Mouse (Mus musculus): ENCODE measurements around the gene 4930572O03Rik.
"Not testable (repeated sequence)": the region's sequence is repeated elsewhere in the genome, so short reads cannot be mapped to it uniquely, and the experiment has no call there.

DNA sequence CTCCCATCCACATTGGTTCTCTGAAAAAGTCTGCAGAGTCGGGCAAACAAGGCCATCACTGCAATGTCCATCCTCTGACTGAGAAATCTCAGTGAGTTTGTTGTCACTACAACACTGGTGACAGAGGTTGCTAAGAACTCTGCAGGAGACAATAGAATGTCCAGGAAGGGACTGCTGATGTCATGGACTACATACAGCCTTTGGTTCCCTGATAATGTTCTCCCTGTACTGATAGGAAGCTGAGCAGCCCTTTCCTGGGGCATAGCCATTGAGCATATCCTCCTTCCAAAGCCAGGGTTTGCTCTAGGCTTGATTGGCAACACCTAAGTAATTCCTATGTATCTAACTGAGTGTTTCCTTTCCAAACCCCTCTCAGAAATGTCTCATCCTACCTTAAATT, at the start of gene 4930572O03Rik:
- not testable (repeated sequence) for TF ChIP-seq POLR2A (IDR thresholded peaks at IDR 0.05; ENCODE audit: control insufficient read depth in 1 of 2, insufficient read depth in 1 of 2, low read depth in 1 of 2, low read length in 2 of 2, poor library complexity in 1 of 2); RAD21 (IDR thresholded peaks at IDR 0.05; ENCODE audit: low read depth, low read length); TCF12 (IDR thresholded peaks at IDR 0.05; ENCODE audit: low read depth, low read length); RCOR1 (IDR thresholded peaks at IDR 0.05; ENCODE audit: low read depth, low read length); CTCF (IDR thresholded peaks at IDR 0.05 in 2 of 3, conservative IDR thresholded peaks at IDR 0.05 in 1 of 3; ENCODE audit: control insufficient read depth in 1 of 3, insufficient read depth in 1 of 3, low read depth in 2 of 3, low read length in 3 of 3, poor library complexity in 1 of 3, severe bottlenecking in 1 of 3); MYC (IDR thresholded peaks at IDR 0.05; ENCODE audit: low read depth, low read length); JUND (IDR thresholded peaks at IDR 0.05; ENCODE audit: low read depth, low read length); TBP (IDR thresholded peaks at IDR 0.05; ENCODE audit: low read depth, low read length)

Measured in MEL (cell line).